Mouse (Mus musculus) lung, embryonic 14.5 days (tissue): Measurements from ENCODE around the gene Nxpe4. TPM values are rescaled to one million over a fixed set of nuclear protein-coding genes. Genes with fewer than 3 reads are reported as not detected.

Experiments used
- ATAC-seq: fragments of 200-750 bp; cut with Nextera tagmentation; 2 replicates; pipeline ENCODE4 v1.8.0; 2017; ENCODE audit warnings: mild to moderate bottlenecking, moderate TSS enrichment, moderate library complexity; ENCODE audit not compliant: insufficient read depth
- DNase-seq: peaks from one replicate; pipeline ENCODE4 v3.0.0-alpha.2; 2015
- H3K27ac ChIP-seq: fragments of 300-500 bp; sonication (generic); 2 replicates; pipeline ENCODE4 v1.5.1; 2014; ENCODE audit warnings: low read depth, mild to moderate bottlenecking, moderate library complexity
- H3K27me3 ChIP-seq: fragments of 300-500 bp; sonication (generic); 2 replicates; pipeline ENCODE4 v1.6.1; 2014; ENCODE audit warnings: low read length, control low read depth; ENCODE audit not compliant: insufficient read depth
- H3K36me3 ChIP-seq: fragments of 300-500 bp; sonication (generic); 2 replicates; pipeline ENCODE4 v1.6.1; 2014; ENCODE audit warnings: control low read depth; ENCODE audit not compliant: insufficient read depth
- H3K4me1 ChIP-seq: fragments of 300-500 bp; sonication (generic); 2 replicates; pipeline ENCODE4 v1.6.1; 2014; ENCODE audit warnings: antibody characterized with exemption, control low read depth; ENCODE audit not compliant: insufficient read depth
- H3K4me2 ChIP-seq: fragments of 300-500 bp; sonication (generic); 2 replicates; pipeline ENCODE4 v1.6.1; 2014; ENCODE audit warnings: mild to moderate bottlenecking
- H3K4me3 ChIP-seq: fragments of 300-500 bp; sonication (generic); 2 replicates; pipeline ENCODE4 v1.5.1; 2014; ENCODE audit warnings: low read depth, low read length
- H3K9ac ChIP-seq: fragments of 300-500 bp; sonication (generic); 2 replicates; pipeline ENCODE4 v1.6.1; 2014
- H3K9me3 ChIP-seq: fragments of 300-500 bp; sonication (generic); 2 replicates; pipeline ENCODE4 v1.6.1; 2016; ENCODE audit warnings: low read depth, low read length, control low read depth
- CTCF ChIP-seq: IDR thresholded peaks from 2 replicates; pipeline ENCODE4 v1.5.1; 2016; ENCODE audit warnings: antibody characterized with exemption, low read depth
- WGBS: fragments of 180-500 bp; shearing (Covaris S2); extraction: QIAGEN DNeasy Blood & Tissue Kit; methylation state at CpG from one replicate; pipeline ENCODE4 v1.1.7; 2014; 5-methylcytosine and 5-hydroxymethylcytosine counted together
- polyA plus RNA-seq: library from polyadenylated mRNA; unstranded; fragments of >200 nt; fragmentation: Nextera tagmentation; extraction: Ambion mirVana; gene quantifications from 2 replicates; pipeline ENCODE4 v1.2.1, GENCODE M21; 2014

Nxpe4 gene
- polyA plus RNA-seq, 1 experiment from 2014 or later = 6.2 TPM

- Histone ChIP-seq H3K4me3 (no peak overlapping the region), H3K36me3 (no peaks in the 10 kb centered on the region), H3K27me3 (no peaks in the 10 kb centered on the region)
These were observed 259.2 kb downstream of the Nxpe4 start for GRCm38 (mm10) chr9:48421029-48421428.

GRCm38 (mm10) chr9:48421561-48421960 is 259.7 kb downstream of the Nxpe4 start:
- ATAC-seq = no peak

More at GRCm38 (mm10) chr9:48421029-48421428, 259.2 kb downstream of the Nxpe4 start:
- H3K4me1 ChIP-seq = no peaks in the 10 kb centered on the region
- no peak for ATAC-seq
- H3K9me3 ChIP-seq = no peaks in the 10 kb centered on the region
- TF ChIP-seq CTCF = no peak
- DNase-seq = no peak
- WGBS = 46% methylated on average over 2 of the region's 2 CpGs
- no peak overlapping the region for H3K4me2 ChIP-seq
- H3K27ac ChIP-seq = no peak overlapping the region
- no peak overlapping the region for H3K9ac ChIP-seq

GRCm38 (mm10) chr9:48422382-48422781 is 260.6 kb downstream of the Nxpe4 start:
- Histone ChIP-seq H3K27ac (no peak overlapping the region), H3K27me3 (no peaks in the 10 kb centered on the region), H3K36me3 (no peaks in the 10 kb centered on the region), H3K4me3 (no peak overlapping the region), H3K4me1 (no peaks in the 10 kb centered on the region), H3K9ac (no peak overlapping the region), H3K4me2 (no peak overlapping the region), H3K9me3 (no peaks in the 10 kb centered on the region)
- ATAC-seq (no peak), DNase-seq (no peak)
- WGBS = 81% methylated on average over 8 of the region's 8 CpGs
- TF ChIP-seq CTCF = no peak

More at GRCm38 (mm10) chr9:48421561-48421960, 259.7 kb downstream of the Nxpe4 start:
- H3K9ac ChIP-seq = no peak overlapping the region
- no peak for TF ChIP-seq CTCF
- no peaks in the 10 kb centered on the region for H3K36me3 ChIP-seq
- no peak for DNase-seq
- H3K4me1 ChIP-seq = no peaks in the 10 kb centered on the region
- H3K4me2 ChIP-seq = no peak overlapping the region
- H3K4me3 ChIP-seq = no peak overlapping the region
- no peak overlapping the region for H3K27ac ChIP-seq
- 72% methylated on average over 2 of the region's 2 CpGs for WGBS
- H3K27me3 ChIP-seq = no peaks in the 10 kb centered on the region
- no peaks in the 10 kb centered on the region for H3K9me3 ChIP-seq

- WGBS = 29% methylated on average over 1 of the region's 1 CpGs
- H3K9me3 ChIP-seq = no peaks in the 10 kb centered on the region
- ATAC-seq (no peak), DNase-seq (no peak)
- no peak overlapping the region for H3K9ac ChIP-seq
- H3K36me3 ChIP-seq = no peaks in the 10 kb centered on the region
- no peak overlapping the region for H3K27ac ChIP-seq
- H3K4me3 ChIP-seq = no peak overlapping the region
- H3K4me2 ChIP-seq = no peak overlapping the region
- H3K4me1 ChIP-seq = no peaks in the 10 kb centered on the region
- H3K27me3 ChIP-seq = no peaks in the 10 kb centered on the region
- no peak for TF ChIP-seq CTCF
These were observed 261.4 kb downstream of the Nxpe4 start for GRCm38 (mm10) chr9:48423256-48423655.

- no peaks in the 10 kb centered on the region for H3K36me3 ChIP-seq
- no peaks in the 10 kb centered on the region for H3K27me3 ChIP-seq
- ATAC-seq (no peak), DNase-seq (no peak)
- WGBS = 82% methylated on average over 7 of the region's 7 CpGs
- no peak overlapping the region for H3K27ac ChIP-seq
- H3K4me3 ChIP-seq = no peak overlapping the region
- H3K4me2 ChIP-seq = no peak overlapping the region
- TF ChIP-seq CTCF = no peak
- no peak overlapping the region for H3K9ac ChIP-seq
- H3K4me1 ChIP-seq = no peaks in the 10 kb centered on the region
- no peaks in the 10 kb centered on the region for H3K9me3 ChIP-seq
These were observed 265.4 kb downstream of the Nxpe4 start for GRCm38 (mm10) chr9:48427176-48427575.

GRCm38 (mm10) chr9:48432449-48432848 is 270.6 kb downstream of the Nxpe4 start:
- Histone ChIP-seq H3K27ac (no peak overlapping the region), H3K4me2 (no peak overlapping the region), H3K36me3 (no peaks in the 10 kb centered on the region), H3K4me3 (no peak overlapping the region), H3K9me3 (no peaks in the 10 kb centered on the region), H3K9ac (no peak overlapping the region), H3K27me3 (no peaks in the 10 kb centered on the region), H3K4me1 (no peaks in the 10 kb centered on the region)
- DNase-seq (no peak), ATAC-seq (no peak)
- no peak for TF ChIP-seq CTCF
- WGBS = 79% methylated on average over 8 of the region's 8 CpGs

- Histone ChIP-seq H3K9me3 (no peaks in the 10 kb centered on the region), H3K36me3 (no peaks in the 10 kb centered on the region), H3K4me3 (no peak overlapping the region), H3K27me3 (no peaks in the 10 kb centered on the region), H3K9ac (no peak overlapping the region), H3K27ac (no peak overlapping the region), H3K4me1 (no peaks in the 10 kb centered on the region), H3K4me2 (no peak overlapping the region)
- DNase-seq (no peak), ATAC-seq (no peak)
- 79% methylated on average over 1 of the region's 1 CpGs for WGBS
- TF ChIP-seq CTCF = no peak
These were observed 282.1 kb downstream of the Nxpe4 start for GRCm38 (mm10) chr9:48443873-48444272.

- no peak for TF ChIP-seq CTCF
- WGBS = 83% methylated on average over 2 of the region's 2 CpGs
- no peak overlapping the region for H3K9ac ChIP-seq
- no peak overlapping the region for H3K4me2 ChIP-seq
- no peak for DNase-seq
- H3K27ac ChIP-seq = no peak overlapping the region
- H3K4me3 ChIP-seq = no peak overlapping the region
- no peak for ATAC-seq
- H3K27me3 ChIP-seq = no peaks in the 10 kb centered on the region
- H3K4me1 ChIP-seq = no peaks in the 10 kb centered on the region
- no peaks in the 10 kb centered on the region for H3K9me3 ChIP-seq
- no peaks in the 10 kb centered on the region for H3K36me3 ChIP-seq
These were observed 283.0 kb downstream of the Nxpe4 start for GRCm38 (mm10) chr9:48444821-48445220.
